Mouse (Mus musculus) cerebellum, adult 2 months (tissue): ENCODE results near the gene Rnf185. TPM values are rescaled to one million over a fixed set of nuclear protein-coding genes. Genes with fewer than 3 reads are reported as not detected.

Experiments
- DNase-seq, 2 experiments: peaks; one replicate each; pipeline ENCODE4 v3.0.0; 2021
- H3K27ac ChIP-seq: fragments of 200-500 bp; 2 replicates; pipeline ENCODE4 v1.5.1; 2012; ENCODE audit warnings: low read length, control low read depth, inconsistent platforms; ENCODE audit not compliant: insufficient read depth
- H3K27me3 ChIP-seq: fragments of 200-500 bp; 2 replicates; pipeline ENCODE4 v1.6.1; 2012; ENCODE audit warnings: inconsistent platforms, mild to moderate bottlenecking, low read length, moderate library complexity; ENCODE audit not compliant: control insufficient read depth, insufficient read depth
- H3K4me1 ChIP-seq: fragments of 200-500 bp; 2 replicates; pipeline ENCODE4 v1.6.1; 2011; ENCODE audit warnings: low read length; ENCODE audit not compliant: control insufficient read depth, insufficient read depth
- H3K4me3 ChIP-seq: fragments of 200-500 bp; replicated peaks from 2 replicates; pipeline ENCODE3; 2011; ENCODE audit warnings: mild to moderate bottlenecking, low read depth, low read length, control low read depth; ENCODE audit not compliant: insufficient read depth
- CTCF ChIP-seq: fragments of 200-500 bp; IDR thresholded peaks from 2 replicates; pipeline ENCODE4 v1.5.1; 2011; ENCODE audit warnings: low read depth, mild to moderate bottlenecking, control low read depth, low read length, moderate library complexity, borderline replicate concordance; ENCODE audit not compliant: insufficient read depth
- POLR2A ChIP-seq: fragments of 200-500 bp; IDR thresholded peaks from 2 replicates; pipeline ENCODE4 v1.6.1; 2011; ENCODE audit warnings: low read length, control low read depth, borderline replicate concordance; ENCODE audit not compliant: insufficient read depth
- WGBS: fragments of 180-500 bp; shearing (Covaris S2); methylation state at CpG from one replicate; pipeline ENCODE4 v1.1.7; 2018; 5-methylcytosine and 5-hydroxymethylcytosine counted together
- polyA plus RNA-seq: library from polyadenylated mRNA; depleted of rRNA; stranded (reverse); fragments of >200 nt; gene quantifications from 2 replicates; pipeline ENCODE4 v1.2.3, GENCODE M21; 2012

The Rnf185 gene
- polyA plus RNA-seq, 1 experiment = 39.3 TPM

DNA sequence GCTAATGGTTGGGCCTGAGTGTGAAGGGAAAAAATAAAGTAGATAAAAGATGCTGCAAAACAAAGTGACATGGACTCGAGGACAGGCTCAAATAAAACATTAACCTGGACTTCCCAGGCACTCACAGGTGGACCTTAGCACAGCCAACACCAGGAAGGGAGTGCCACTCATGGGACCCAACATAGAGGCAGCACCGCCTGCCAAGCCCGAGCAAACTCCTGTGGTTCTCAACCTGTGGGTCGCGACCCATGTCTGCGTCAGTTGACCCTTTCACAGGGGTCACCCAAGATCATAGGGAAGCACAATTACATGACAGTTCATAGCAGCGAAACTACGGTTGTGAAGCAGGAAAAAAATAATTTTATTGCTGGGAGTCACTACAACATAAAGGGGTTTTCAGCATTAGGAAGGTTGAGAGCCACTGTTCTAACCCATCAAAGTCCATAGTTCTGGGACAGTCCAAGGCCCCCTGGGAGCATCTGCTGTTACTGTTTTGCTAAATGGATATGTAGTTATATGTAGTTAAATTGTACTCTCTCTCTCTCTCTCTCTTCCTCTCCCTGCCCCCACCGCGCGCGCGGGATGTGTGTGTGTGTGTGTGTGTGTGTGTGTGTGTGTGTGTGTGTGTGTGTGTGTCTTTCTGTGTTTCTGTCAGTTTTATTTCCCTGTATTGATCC lies 6.4 kb upstream of the Rnf185 start:
- DNase-seq = no peak
- no peak overlapping the region for H3K27ac ChIP-seq
- no peak overlapping the region for H3K4me3 ChIP-seq
- H3K27me3 ChIP-seq = no peaks in the 10 kb centered on the region
- WGBS = 79% methylated on average over 13 of the region's 13 CpGs
- no peak for TF ChIP-seq POLR2A
- no peak for TF ChIP-seq CTCF
- H3K4me1 ChIP-seq = no peaks in the 10 kb centered on the region; the same call in 1 of the 2 replicates

DNA sequence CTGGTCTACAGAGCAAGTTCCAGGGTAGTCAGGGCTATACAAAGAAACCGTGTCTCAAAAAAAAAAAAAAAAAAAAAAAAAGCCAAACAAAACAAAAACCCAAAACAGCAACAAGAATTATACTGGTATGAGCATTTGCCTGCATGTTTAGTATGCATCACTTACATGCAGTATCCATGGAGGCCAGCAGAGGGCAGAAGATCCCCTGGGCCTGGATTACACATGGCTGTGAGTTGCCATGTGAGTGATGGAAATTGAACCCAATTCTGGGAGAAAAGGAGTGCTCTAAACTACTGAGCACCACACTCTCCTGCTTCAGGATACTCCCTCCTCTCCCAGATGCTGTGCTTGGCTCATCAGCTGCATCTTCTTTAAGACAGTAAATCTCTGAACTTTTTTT lies 4.2 kb upstream of the Rnf185 start:
- TF ChIP-seq POLR2A (no peak), CTCF (peak; percentile 81)
- Histone ChIP-seq H3K4me3 (no peak overlapping the region), H3K4me1 (no peaks in the 10 kb centered on the region; the same call in 1 of the 2 replicates), H3K27ac (no peak overlapping the region), H3K27me3 (no peaks in the 10 kb centered on the region)
- DNase-seq = peak; percentile 69 to 78
- 19% methylated on average over 1 of the region's 1 CpGs for WGBS

- no peak for TF ChIP-seq CTCF
- no peak for TF ChIP-seq POLR2A
- H3K27me3 ChIP-seq = no peaks in the 10 kb centered on the region
- H3K4me3 ChIP-seq = no peak overlapping the region
- no peak for DNase-seq
- 95% methylated on average over 3 of the region's 3 CpGs for WGBS
- H3K4me1 ChIP-seq = no peaks in the 10 kb centered on the region; the same call in none of the 2 replicates
- H3K27ac ChIP-seq = no peak overlapping the region
Observed at GRCm38 (mm10) chr11:3454506-3454905, 2.3 kb upstream of the Rnf185 start.

DNA sequence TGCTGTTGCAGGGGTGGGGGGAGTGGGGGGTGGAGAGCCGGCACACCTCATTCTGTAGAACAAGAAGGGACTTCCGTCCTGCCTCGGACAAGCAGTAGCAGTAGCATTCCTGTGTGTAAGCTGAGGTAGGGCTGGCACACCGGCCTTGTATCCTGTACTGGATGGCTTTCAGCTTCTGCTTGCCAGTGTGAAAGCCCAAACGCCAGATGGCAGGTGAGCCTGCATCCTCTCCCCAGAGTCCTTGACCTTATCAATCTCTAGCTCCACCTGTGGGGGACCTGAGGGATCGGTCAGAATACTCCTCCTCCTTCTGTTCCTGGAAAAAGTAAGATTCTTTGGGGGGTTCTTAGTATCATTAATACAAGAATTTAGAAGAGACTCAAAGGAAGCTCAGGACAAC lies 1.3 kb upstream of the Rnf185 start:
- peak overlapping the region; percentile 75 for H3K4me3 ChIP-seq
- no peaks in the 10 kb centered on the region for H3K27me3 ChIP-seq
- no peak overlapping the region for H3K27ac ChIP-seq
- no peaks in the 10 kb centered on the region; the same call in none of the 2 replicates for H3K4me1 ChIP-seq
- peak; percentile 77 to 90 for DNase-seq
- 8% methylated on average over 6 of the region's 6 CpGs for WGBS
- TF ChIP-seq CTCF (peak; percentile 74), POLR2A (peak; percentile 27; the same call in 1 of the 2 replicates)

DNA sequence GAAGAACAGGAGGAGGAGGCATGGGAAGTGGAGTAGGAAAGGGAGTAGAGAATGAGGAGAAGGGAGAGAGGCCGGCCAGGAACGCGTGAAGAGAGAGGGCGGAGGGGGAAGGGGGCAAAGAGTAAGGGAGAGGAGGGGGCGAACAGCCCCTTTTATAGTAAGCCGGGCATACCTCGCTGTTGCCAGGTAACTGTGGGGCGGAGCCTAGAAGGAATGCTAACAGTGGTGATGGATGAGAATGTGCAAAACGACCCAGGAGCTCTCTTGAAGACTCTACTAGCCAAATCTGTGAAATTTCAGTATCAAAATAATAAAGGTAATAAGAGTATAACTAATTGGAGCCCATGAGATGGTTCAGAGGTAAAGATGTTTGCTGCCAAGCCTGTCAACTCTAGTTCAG lies 606 bp upstream of the Rnf185 start:
- H3K27me3 ChIP-seq = no peaks in the 10 kb centered on the region
- H3K4me1 ChIP-seq = no peaks in the 10 kb centered on the region; the same call in none of the 2 replicates
- peak overlapping the region; percentile 75 for H3K4me3 ChIP-seq
- TF ChIP-seq POLR2A (no peak), CTCF (no peak)
- peak overlapping the region; percentile 75; the same call in 1 of the 2 replicates for H3K27ac ChIP-seq
- under 1% methylated on average over 9 of the region's 9 CpGs for WGBS
- peak; percentile 23 to 38 for DNase-seq

DNA sequence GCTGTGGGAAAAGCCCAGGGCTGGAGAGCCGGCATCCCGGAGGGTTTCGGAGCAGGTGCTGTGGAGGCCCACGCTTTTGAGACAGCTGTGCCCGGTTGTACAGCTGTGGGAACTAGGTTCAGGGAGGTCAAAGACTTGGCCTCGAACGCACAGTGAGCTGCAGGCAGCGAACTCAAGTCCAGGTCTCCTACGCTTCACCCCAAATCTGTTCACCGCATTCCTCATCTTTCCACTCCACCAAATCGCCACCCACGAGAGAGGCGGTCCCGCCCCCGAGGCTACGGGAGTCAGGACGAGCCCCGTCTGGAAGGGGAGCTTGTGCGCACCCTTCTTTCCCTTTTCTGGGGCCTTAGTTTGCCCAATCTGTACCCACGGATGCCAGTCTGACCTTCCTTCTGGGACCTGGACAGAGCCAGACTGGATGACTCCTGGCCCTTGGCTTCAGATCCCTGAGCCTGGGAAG lies 431 bp downstream of the Rnf185 start:
- TF ChIP-seq POLR2A (no peak), CTCF (no peak)

GRCm38 (mm10) chr11:3444875-3445274 lies 7.3 kb downstream of the Rnf185 start:
- H3K4me3 ChIP-seq = no peak overlapping the region
- H3K27me3 ChIP-seq = no peaks in the 10 kb centered on the region
- TF ChIP-seq CTCF = no peak
- no peak for TF ChIP-seq POLR2A
- DNase-seq = no peak
- no peak overlapping the region for H3K27ac ChIP-seq
- H3K4me1 ChIP-seq = peaks cover 9% of the 10 kb centered on the region
- WGBS = 71% methylated on average over 8 of the region's 8 CpGs

More for the DNA sequence above, 431 bp downstream of the Rnf185 start:
- no peaks in the 10 kb centered on the region for H3K27me3 ChIP-seq
- H3K27ac ChIP-seq = peak overlapping the region; percentile 81
- no peak for DNase-seq
- peak overlapping the region; percentile 75 for H3K4me3 ChIP-seq
- WGBS = under 1% methylated on average over 20 of the region's 20 CpGs
- no peaks in the 10 kb centered on the region; the same call in none of the 2 replicates for H3K4me1 ChIP-seq

GRCm38 (mm10) chr11:3443091-3443490 lies 9.1 kb downstream of the Rnf185 start:
- no peak overlapping the region for H3K4me3 ChIP-seq
- no peak for DNase-seq
- peaks cover 9% of the 10 kb centered on the region for H3K4me1 ChIP-seq
- TF ChIP-seq POLR2A (no peak), CTCF (no peak)
- no peaks in the 10 kb centered on the region for H3K27me3 ChIP-seq
- no peak overlapping the region for H3K27ac ChIP-seq
- 91% methylated on average over 2 of the region's 2 CpGs for WGBS
